Mouse (Mus musculus) left cerebral cortex, adult 2 months (tissue): ENCODE results near the gene Dnaaf3. TPM values are rescaled to one million over a fixed set of nuclear protein-coding genes. Genes with fewer than 3 reads are reported as not detected.

Experiments used
- DNase-seq, 2 experiments: peaks; one replicate each; pipeline ENCODE4 v3.0.0; 2021 to 2022; ENCODE audit warnings: low spot score in 2 of 2, mixed read lengths in 1 of 2; ENCODE audit errors: extremely low spot score in 1 of 2
- H3K27ac ChIP-seq: fragments of 200-600 bp; 2 replicates; pipeline ENCODE4 v1.8.1; 2022
- H3K4me3 ChIP-seq: fragments of 200-600 bp; 2 replicates; pipeline ENCODE4 v1.8.1; 2022
- CTCF ChIP-seq: fragments of 200-600 bp; IDR thresholded peaks from 2 replicates; pipeline ENCODE4 v1.8.1; 2022; ENCODE audit warnings: antibody characterized with exemption, mild to moderate bottlenecking, moderate library complexity
- intact Hi-C: fragments of 180-260 bp; cut with DNase I; formaldehyde crosslinking; loops from one replicate; pipeline ENCODE4 v1.15.1; 2025
- total RNA-seq, 2 experiments: library from RNA; stranded (reverse); gene quantifications; 2 replicates each; pipeline ENCODE4 v1.2.3; 2021

Dnaaf3 gene
- total RNA-seq, 2 experiments from 2014 or later, result 0.20 to 0.49 TPM

GRCm38 (mm10) chr7:4504646-4505435, 27.4 kb downstream of the Dnaaf3 start:
- intact Hi-C loops, result loop anchor here (5.0 to 10.0 kb wide), 2 partner anchors 370 to 557 kb away; partner anchors contain the start of genes Leng8 and U2af2
- H3K27ac ChIP-seq, result no peak overlapping the region

GRCm38 (mm10) chr7:4503858-4504257, 28.4 kb downstream of the Dnaaf3 start:
- Histone ChIP-seq H3K27ac (no peak overlapping the region), H3K4me3 (no peak overlapping the region)
- intact Hi-C loops, result loop anchor here (5.0 to 10.0 kb wide), 2 partner anchors 369 to 558 kb away; partner anchors contain the start of genes Leng8 and U2af2
- no peak for TF ChIP-seq CTCF
- DNase-seq, result no peak

More at GRCm38 (mm10) chr7:4504646-4505435, 27.4 kb downstream of the Dnaaf3 start:
- no peak for DNase-seq
- no peak for TF ChIP-seq CTCF
- H3K4me3 ChIP-seq, result no peak overlapping the region

GRCm38 (mm10) chr7:4503100-4503499, 29.2 kb downstream of the Dnaaf3 start:
- no peak overlapping the region for H3K4me3 ChIP-seq
- TF ChIP-seq CTCF, result no peak
- intact Hi-C loops, result loop anchor here (5.0 to 10.0 kb wide), 2 partner anchors 368 to 559 kb away; partner anchors contain the start of genes Leng8 and U2af2
- no peak for DNase-seq
- no peak overlapping the region for H3K27ac ChIP-seq

GRCm38 (mm10) chr7:4502421-4503090, 29.7 kb downstream of the Dnaaf3 start:
- TF ChIP-seq CTCF, result no peak
- DNase-seq, result peak; percentile 33 to 67
- H3K4me3 ChIP-seq, result peak overlapping the region; percentile 91
- intact Hi-C loops, result loop anchor here (5.0 to 10.0 kb wide), 2 partner anchors 368 to 560 kb away; partner anchors contain the start of genes Leng8 and U2af2
- peak overlapping the region; percentile 89; the same call in 1 of the 2 replicates for H3K27ac ChIP-seq

- TF ChIP-seq CTCF, result no peak
- Histone ChIP-seq H3K27ac (peak within 1 kb of the TSS; percentile 89), H3K4me3 (peak within 1 kb of the TSS; percentile 91)
- peak; percentile 96 to 98 for DNase-seq
- intact Hi-C loops, result loop anchor here (5.0 to 10.0 kb wide), 2 partner anchors 367 to 561 kb away; partner anchors contain the start of genes Leng8 and U2af2
Measured at GRCm38 (mm10) chr7:4501558-4502397, 30.5 kb downstream of the Dnaaf3 start, which contains the start of gene Ppp1r12c. Gene Ppp1r12c (minus strand): TSS chr7:4501680.

GRCm38 (mm10) chr7:4500892-4501471, 31.3 kb downstream of the Dnaaf3 start:
- intact Hi-C loops, result loop anchor here (5.0 to 10.0 kb wide), 2 partner anchors 366 to 561 kb away; partner anchors contain the start of genes Leng8 and U2af2
- Histone ChIP-seq H3K27ac (peak overlapping the region; percentile 89), H3K4me3 (peak overlapping the region; percentile 91)
- no peak for TF ChIP-seq CTCF
- DNase-seq, result peak; percentile 53 to 66

- H3K27ac ChIP-seq, result no peak overlapping the region
- no peak overlapping the region for H3K4me3 ChIP-seq
- DNase-seq, result no peak
- intact Hi-C loops, result loop anchor here (2.0 kb wide), 1 partner anchor 20 kb away; no protein-coding TSS in a partner anchor
- TF ChIP-seq CTCF, result no peak
Measured at GRCm38 (mm10) chr7:4499034-4499433, 33.2 kb downstream of the Dnaaf3 start.

- no peak for TF ChIP-seq CTCF
- intact Hi-C loops, result loop anchor here (2.0 kb wide), 1 partner anchor 19 kb away; no protein-coding TSS in a partner anchor
- H3K4me3 ChIP-seq, result 0 out of 2 replicates have a peak overlapping the region, but pooled peaks have one; percentile 7
- DNase-seq, result no peak
- H3K27ac ChIP-seq, result no peak overlapping the region
Measured at GRCm38 (mm10) chr7:4498251-4498650, 34.0 kb downstream of the Dnaaf3 start.

- no peak overlapping the region for H3K27ac ChIP-seq
- intact Hi-C loops, result no loop called here
- no peak for DNase-seq
- H3K4me3 ChIP-seq, result no peak overlapping the region
- no peak for TF ChIP-seq CTCF
Measured at GRCm38 (mm10) chr7:4497271-4497903, 34.9 kb downstream of the Dnaaf3 start.

GRCm38 (mm10) chr7:4496468-4496867, 35.8 kb downstream of the Dnaaf3 start:
- TF ChIP-seq CTCF, result no peak
- Histone ChIP-seq H3K27ac (no peak overlapping the region), H3K4me3 (no peak overlapping the region)
- intact Hi-C loops, result no loop called here
- no peak for DNase-seq
